In genomic region chr9:95822531-95822930, GRCm38 (mm10) we compare ENCODE assay signal across 26 mouse cellular contexts.
"Had no signal": no experiment of that assay in that cellular context is flagged by ENCODE, and none has a peak within 500 bp of the region (broad histone marks: within the 10 kb centered on the region; RNA-seq: fewer than 3 reads in every experiment).

No protein-coding gene starts in this region.

- ATAC-seq: hindbrain, embryonic 16.5 days; inflammation-experienced regulatory T-cells, adult 6 months; intestine, embryonic 15.5 days; intestine, postnatal 0 days; liver, embryonic 12.5 days had no signal

- H3K27ac ChIP-seq: gastrocnemius, adult 2 months; heart, embryonic 10.5 days; hindbrain, embryonic 10.5 days; hindbrain, embryonic 12.5 days; hindbrain, embryonic 14.5 days; intestine, embryonic 15.5 days; kidney, embryonic 15.5 days; kidney, postnatal 0 days; limb, embryonic 13.5 days; limb, embryonic 15.5 days; liver, embryonic 12.5 days; liver, embryonic 14.5 days had no signal

- H3K9me3 ChIP-seq: heart, embryonic 10.5 days; heart, embryonic 12.5 days; hindbrain, embryonic 10.5 days; hindbrain, embryonic 12.5 days; intestine, embryonic 15.5 days; kidney, embryonic 15.5 days; limb, embryonic 13.5 days; limb, embryonic 15.5 days; liver, embryonic 12.5 days had no signal

- H3K4me3 ChIP-seq: gastrocnemius, adult 2 months; heart, embryonic 10.5 days; heart, embryonic 12.5 days; hindbrain, embryonic 10.5 days; hindbrain, embryonic 12.5 days; intestine, embryonic 15.5 days; kidney, embryonic 15.5 days; limb, embryonic 13.5 days; limb, embryonic 15.5 days; liver, embryonic 12.5 days had no signal

- H3K27me3 ChIP-seq: heart, embryonic 12.5 days; hindbrain, embryonic 12.5 days; intestine, embryonic 15.5 days; kidney, embryonic 15.5 days; limb, embryonic 13.5 days; limb, embryonic 15.5 days; liver, embryonic 12.5 days had no signal

- H3K4me1 ChIP-seq: heart, embryonic 10.5 days; heart, embryonic 12.5 days; hindbrain, embryonic 10.5 days; hindbrain, embryonic 12.5 days; intestine, embryonic 15.5 days; kidney, embryonic 15.5 days; limb, embryonic 15.5 days; liver, embryonic 12.5 days had no signal

- H3K9ac ChIP-seq: heart, embryonic 12.5 days; hindbrain, embryonic 12.5 days; hindbrain, embryonic 14.5 days; intestine, embryonic 15.5 days; kidney, embryonic 15.5 days; limb, embryonic 13.5 days; limb, embryonic 15.5 days; liver, embryonic 12.5 days; liver, embryonic 14.5 days had no signal

- DNase-seq: gastrocnemius, adult 2 months; gastrocnemius, postnatal 10 days; gastrocnemius, postnatal 25 days; heart, adult 18-20 months; heart, postnatal 10 days; heart, postnatal 4 days; kidney, adult 9 months; kidney, postnatal 14 days; kidney, postnatal 36 days; layer of hippocampus, postnatal 36 days; left cerebral cortex, postnatal 4 days had no signal

- H3K4me2 ChIP-seq: heart, embryonic 12.5 days; hindbrain, embryonic 12.5 days; hindbrain, embryonic 14.5 days; intestine, embryonic 15.5 days; kidney, embryonic 15.5 days; limb, embryonic 13.5 days; limb, embryonic 15.5 days; liver, embryonic 12.5 days had no signal

- H3K36me3 ChIP-seq: heart, embryonic 10.5 days; heart, embryonic 12.5 days; hindbrain, embryonic 10.5 days; hindbrain, embryonic 12.5 days; intestine, embryonic 15.5 days; kidney, embryonic 15.5 days; limb, embryonic 13.5 days; limb, embryonic 15.5 days; liver, embryonic 12.5 days had no signal
